Mouse (Mus musculus): ENCODE measurements around the gene Atp6v0e.

The Atp6v0e gene

GRCm38 (mm10) chr17:26686334-26687000 lies 23.4 kb downstream of the Atp6v0e start:
- no peak for DNase-seq (ENCODE audit: low read depth)

GRCm38 (mm10) chr17:26688795-26689735 lies 26.0 kb downstream of the Atp6v0e start:
- DNase-seq (ENCODE audit: low read depth): no peak

- DNase-seq (ENCODE audit: low read depth): no peak
Measured at GRCm38 (mm10) chr17:26689810-26690209, 26.8 kb downstream of the Atp6v0e start.

- DNase-seq (ENCODE audit: low read depth): no peak
Measured at GRCm38 (mm10) chr17:26690236-26690635, 27.2 kb downstream of the Atp6v0e start.

- DNase-seq (ENCODE audit: low read depth): no peak
Measured at GRCm38 (mm10) chr17:26691110-26691509, 28.1 kb downstream of the Atp6v0e start.

- DNase-seq (ENCODE audit: low read depth): no peak
Measured at GRCm38 (mm10) chr17:26693424-26693823, 30.4 kb downstream of the Atp6v0e start.

- no peak for DNase-seq (ENCODE audit: low read depth)
Measured at GRCm38 (mm10) chr17:26694171-26694570, 31.1 kb downstream of the Atp6v0e start.

- DNase-seq (ENCODE audit: low read depth): no peak
Measured at GRCm38 (mm10) chr17:26695193-26695592, 32.2 kb downstream of the Atp6v0e start.

- DNase-seq (ENCODE audit: low read depth): peak; percentile 62
Measured at GRCm38 (mm10) chr17:26698846-26699245, 35.8 kb downstream of the Atp6v0e start.

- DNase-seq (ENCODE audit: low read depth): no peak
Measured at GRCm38 (mm10) chr17:26699819-26700616, 37.0 kb downstream of the Atp6v0e start.

GRCm38 (mm10) chr17:26701565-26701964 lies 38.5 kb downstream of the Atp6v0e start:
- no peak for DNase-seq (ENCODE audit: low read depth)

- no peak for DNase-seq (ENCODE audit: low read depth)
Measured at GRCm38 (mm10) chr17:26702621-26703020, 39.6 kb downstream of the Atp6v0e start.

GRCm38 (mm10) chr17:26703671-26704070 lies 40.6 kb downstream of the Atp6v0e start:
- DNase-seq (ENCODE audit: low read depth): no peak

GRCm38 (mm10) chr17:26705463-26706359 lies 42.7 kb downstream of the Atp6v0e start:
- DNase-seq (ENCODE audit: low read depth): no peak

GRCm38 (mm10) chr17:26707066-26707465 lies 44.0 kb downstream of the Atp6v0e start:
- DNase-seq (ENCODE audit: low read depth): no peak

GRCm38 (mm10) chr17:26708499-26708898 lies 45.5 kb downstream of the Atp6v0e start:
- no peak for DNase-seq (ENCODE audit: low read depth)

GRCm38 (mm10) chr17:26708993-26709590 lies 46.1 kb downstream of the Atp6v0e start:
- DNase-seq (ENCODE audit: low read depth): no peak

- DNase-seq (ENCODE audit: low read depth): no peak
Measured at GRCm38 (mm10) chr17:26710049-26710448, 47.0 kb downstream of the Atp6v0e start.

GRCm38 (mm10) chr17:26715271-26715758 lies 52.3 kb downstream of the Atp6v0e start, which contains the start of gene Crebrf:
Gene Crebrf, plus strand, starts transcription at chr17:26715650.
- DNase-seq (ENCODE audit: low read depth): peak; percentile 98

GRCm38 (mm10) chr17:26715916-26716717 lies 53.1 kb downstream of the Atp6v0e start:
- peak; percentile 98 for DNase-seq (ENCODE audit: low read depth)
